Mouse (Mus musculus) naive thymus-derived CD4-positive, alpha-beta T cell, adult 2 months (primary cell): ENCODE measurements around the gene Mmp15.

Experiments used
- DNase-seq: peaks from one replicate; pipeline ENCODE4 v3.0.0-alpha.2; 2011; ENCODE audit warnings: low read depth

Gene Mmp15

GRCm38 (mm10) chr8:95341721-95342120 lies 10.3 kb upstream of the Mmp15 start:
- DNase-seq, result no peak

DNA sequence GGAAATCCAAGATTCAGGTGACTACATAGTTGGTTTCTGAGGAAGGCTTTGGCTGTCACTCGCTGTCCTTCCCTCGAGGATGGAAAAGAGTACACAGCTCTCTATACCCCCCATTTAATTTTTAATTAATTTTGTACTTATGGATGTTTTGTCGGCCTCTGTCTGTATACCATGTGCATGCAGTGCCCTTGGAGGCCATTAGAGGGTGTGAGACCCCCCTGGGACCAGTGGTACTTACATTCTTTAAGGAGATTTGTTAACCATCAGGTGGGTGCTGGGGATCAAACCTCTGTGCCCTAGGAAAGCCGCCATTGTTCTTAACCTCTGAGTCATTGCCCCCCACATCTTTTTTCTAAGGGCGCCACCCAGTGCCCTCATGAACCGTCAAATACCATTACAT lies 7.4 kb upstream of the Mmp15 start:
- no peak for DNase-seq

DNA sequence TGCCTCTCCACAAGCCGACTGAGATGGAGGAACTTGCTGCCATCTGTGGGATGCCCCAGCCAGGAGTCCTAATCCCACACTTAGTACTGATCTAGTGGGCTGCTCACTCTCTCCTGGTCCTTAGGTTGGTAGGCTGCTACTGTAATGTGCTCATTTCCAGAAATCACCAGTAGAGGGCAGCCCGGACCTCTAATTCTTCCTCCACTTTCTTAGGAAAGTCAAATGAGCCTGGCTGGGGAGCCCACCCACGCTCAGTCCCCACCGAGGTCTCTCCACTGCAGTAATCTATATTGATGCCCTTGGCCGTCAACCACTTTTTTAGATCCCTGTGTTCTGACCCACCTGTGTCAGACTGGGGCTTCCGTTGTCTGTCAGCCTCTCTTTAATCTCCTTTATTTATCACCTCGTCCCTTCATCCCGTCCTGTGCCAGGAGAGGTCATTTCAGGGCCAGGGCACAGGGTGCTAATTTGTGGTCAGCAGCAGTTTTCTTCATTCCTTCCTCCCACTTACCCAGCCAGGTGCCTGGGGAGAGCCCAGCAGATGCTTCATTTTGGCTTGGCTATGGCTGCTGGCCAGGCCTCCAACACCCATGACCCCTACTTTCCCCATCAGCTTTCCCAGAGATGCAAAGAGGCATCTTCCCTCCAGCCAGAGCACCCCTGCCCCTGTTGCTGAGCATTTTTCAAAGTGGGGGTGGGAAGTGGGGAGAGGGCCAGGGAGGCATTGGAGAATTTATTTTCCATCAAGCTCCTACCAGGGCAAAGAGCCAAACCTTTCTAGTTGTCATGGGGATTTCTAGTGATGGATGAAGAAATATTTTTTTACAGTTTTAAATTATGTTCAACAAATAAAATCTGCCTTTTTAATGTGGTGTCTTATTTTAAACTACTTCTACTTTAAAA lies 5.2 kb upstream of the Mmp15 start:
- peak; percentile 79 for DNase-seq

- DNase-seq, result no peak
Measured at GRCm38 (mm10) chr8:95348356-95348755, 3.7 kb upstream of the Mmp15 start.

DNA sequence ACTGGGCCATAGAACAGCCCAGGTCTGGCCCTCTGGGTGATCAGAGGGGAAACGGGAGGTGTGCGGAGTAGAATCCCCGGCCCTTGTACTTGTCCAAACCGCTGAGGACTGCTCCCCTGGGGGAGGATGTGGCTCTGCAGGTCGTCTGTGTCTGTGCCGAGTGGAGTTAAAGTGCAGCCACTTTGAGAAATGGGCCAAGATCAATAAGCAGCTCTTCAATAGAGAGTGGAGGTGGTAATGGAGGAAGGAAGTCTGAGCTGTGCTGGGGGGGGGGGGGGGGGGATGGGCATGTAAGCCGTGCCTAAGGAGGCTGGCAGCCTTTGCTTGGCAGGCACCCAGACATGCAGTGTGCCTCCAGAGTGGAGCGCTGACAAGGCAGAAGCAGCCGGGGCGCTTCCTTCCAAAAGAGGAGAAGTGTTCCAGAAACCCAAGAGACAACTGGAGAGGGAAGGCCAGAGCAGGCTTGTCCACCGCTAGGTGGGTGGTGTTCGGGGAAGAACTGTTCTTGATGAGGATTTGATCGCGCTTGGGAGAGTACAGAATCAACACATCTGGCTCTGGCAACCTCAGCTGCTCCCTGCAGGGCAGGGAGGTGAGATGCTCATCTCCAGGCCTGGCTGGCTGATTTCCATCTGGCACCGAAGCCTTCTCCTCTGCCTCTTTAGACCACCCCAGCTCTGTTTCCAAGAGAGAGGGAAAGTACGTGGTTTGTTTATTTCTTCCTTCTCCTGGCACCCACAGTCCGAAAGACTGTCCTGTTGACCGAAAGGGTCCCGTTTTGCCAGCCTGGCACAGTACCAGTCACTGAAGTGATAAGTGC lies 3.0 kb upstream of the Mmp15 start:
- peak; percentile 76 for DNase-seq

GRCm38 (mm10) chr8:95351461-95351860 lies 607 bp upstream of the Mmp15 start:
- no peak for DNase-seq

- peak; percentile 38 for DNase-seq
Measured at GRCm38 (mm10) chr8:95352871-95353866, 1.1 kb downstream of the Mmp15 start.

GRCm38 (mm10) chr8:95354606-95355005 lies 2.5 kb downstream of the Mmp15 start:
- no peak for DNase-seq

DNA sequence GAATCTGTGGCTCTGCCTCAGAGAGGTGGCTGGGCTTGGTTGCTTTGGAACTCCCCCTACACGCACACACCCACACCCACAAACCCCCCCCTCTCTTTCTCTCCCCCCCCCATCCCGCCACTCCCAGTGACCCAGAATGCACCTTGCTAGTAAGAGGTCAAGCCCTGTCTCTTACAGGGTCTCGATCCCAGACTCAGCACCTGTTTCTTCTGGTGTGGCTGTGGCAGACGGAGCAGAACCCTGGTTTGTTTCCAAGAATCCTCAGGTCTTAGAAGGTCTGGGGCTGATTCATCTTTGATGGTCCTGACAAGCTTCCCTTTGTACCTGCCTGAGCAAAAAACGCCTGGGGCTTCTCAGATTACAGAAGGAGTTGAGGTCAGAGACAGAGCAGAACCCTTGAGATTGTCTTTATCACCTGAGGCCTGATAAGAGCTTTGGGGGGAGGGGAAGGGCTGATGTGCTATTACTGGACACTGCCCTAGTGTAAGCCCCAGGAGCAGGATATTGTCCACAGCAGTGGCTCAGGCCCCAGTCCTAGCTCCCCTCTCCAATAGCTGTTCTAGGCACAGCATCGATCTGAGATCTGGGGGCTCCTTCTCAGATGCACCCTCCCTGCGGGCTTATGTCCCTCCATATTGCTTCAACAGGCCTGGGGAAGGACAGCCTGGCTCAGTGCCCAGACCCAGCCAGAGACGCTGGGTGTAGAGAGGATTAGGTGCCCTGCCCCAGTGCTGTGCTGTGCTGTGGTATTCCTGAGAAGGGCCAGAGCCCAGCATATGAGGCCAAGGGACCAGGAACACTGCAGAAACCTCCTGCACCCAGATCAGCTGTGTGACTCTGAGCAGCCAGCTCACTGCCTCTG lies 6.7 kb downstream of the Mmp15 start:
- DNase-seq, result no peak

GRCm38 (mm10) chr8:95360181-95361015 lies 8.3 kb downstream of the Mmp15 start:
- no peak for DNase-seq

- no peak for DNase-seq
Measured at GRCm38 (mm10) chr8:95361016-95361341, 8.9 kb downstream of the Mmp15 start.

GRCm38 (mm10) chr8:95362272-95362671 lies 10.2 kb downstream of the Mmp15 start:
- no peak for DNase-seq

DNA sequence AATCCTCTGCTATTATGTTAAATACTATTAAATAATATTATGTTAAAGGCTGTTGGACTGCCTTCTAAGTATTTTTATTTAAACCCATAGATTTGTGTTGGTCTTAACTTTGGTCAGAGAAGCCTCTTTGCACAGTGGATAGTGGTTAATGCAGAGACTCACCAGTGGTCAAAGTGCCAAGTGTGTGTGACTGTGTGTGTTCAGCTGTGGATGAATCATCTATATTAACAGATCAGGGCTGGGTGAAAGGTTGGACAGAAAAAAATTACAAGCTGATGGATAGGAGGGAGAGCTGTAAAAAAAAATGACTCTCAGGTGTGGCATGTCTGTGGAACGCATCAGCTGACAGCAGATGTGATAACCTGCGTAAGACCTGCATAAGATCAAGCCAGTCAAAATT lies 11.8 kb downstream of the Mmp15 start:
- no peak for DNase-seq

DNA sequence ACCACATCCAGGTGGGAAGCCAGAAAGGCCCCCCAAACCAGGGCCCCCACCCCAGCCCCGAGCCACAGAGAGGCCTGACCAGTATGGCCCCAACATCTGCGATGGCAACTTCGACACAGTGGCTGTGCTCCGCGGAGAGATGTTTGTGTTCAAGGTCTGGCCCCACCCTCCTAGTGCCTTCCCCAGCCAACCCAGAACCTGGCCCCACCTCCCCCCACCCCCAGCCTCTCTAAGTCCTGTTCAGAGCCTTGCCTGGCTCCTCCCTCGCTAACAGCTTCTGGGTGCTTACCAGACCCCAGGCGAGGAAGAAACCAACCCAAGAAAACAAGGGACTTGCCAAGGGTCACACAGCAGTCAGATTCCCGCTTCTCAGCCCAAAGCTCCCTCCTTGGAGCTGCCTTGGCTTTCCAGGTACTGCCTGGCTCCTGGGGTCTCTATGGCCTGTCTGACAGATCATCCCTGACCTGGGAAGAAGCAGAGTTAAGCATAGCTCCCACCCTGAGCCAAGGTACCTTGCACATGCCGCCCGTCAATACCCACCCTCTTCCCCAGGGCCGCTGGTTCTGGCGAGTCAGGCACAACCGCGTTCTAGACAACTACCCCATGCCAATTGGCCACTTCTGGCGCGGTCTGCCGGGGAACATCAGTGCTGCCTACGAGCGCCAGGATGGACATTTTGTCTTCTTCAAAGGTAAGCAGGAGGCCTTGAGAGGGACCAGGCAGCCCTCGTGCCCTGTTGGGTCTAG lies 17.7 kb downstream of the Mmp15 start:
- DNase-seq, result peak; percentile 81

GRCm38 (mm10) chr8:95373389-95374002 lies 21.4 kb downstream of the Mmp15 start:
- DNase-seq, result no peak

GRCm38 (mm10) chr8:95374429-95374828 lies 22.4 kb downstream of the Mmp15 start:
- DNase-seq, result no peak

DNA sequence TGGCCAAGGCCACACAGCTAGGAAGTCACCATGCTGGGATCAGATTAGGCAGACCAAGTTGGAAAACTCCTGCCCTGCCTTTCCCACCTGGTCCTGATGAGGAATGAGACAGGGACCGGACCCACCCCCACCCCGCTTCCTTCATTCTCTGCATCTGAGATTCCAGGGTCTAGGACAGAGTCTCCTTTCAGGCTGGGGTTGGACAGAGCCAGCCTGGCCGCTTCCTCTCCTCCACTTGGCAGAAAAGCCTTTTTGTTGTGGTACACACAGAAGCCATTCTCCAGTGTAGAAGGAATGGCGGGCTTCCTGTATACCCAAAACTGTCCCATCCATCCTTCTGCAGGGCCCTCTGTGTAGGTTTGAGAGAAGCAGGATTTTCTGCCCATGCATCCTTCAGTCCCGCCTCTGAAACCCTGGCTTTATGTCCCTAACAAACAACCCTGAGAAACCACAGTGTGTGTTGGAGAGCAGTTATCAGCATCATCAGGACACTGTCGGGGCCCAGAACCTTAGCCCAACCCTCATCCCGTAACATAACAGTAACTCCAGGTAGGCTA lies 23.4 kb downstream of the Mmp15 start:
- DNase-seq, result no peak

- DNase-seq, result no peak
Measured at GRCm38 (mm10) chr8:95376309-95376999, 24.4 kb downstream of the Mmp15 start.
